Comparison of ENCODE assay signal across 7 mouse cellular contexts in genomic region chr4:156234021-156234501, GRCm38 (mm10). TPM values are rescaled to one million over a fixed set of nuclear protein-coding genes. Genes with fewer than 3 reads are reported as not detected.
A peak's percentile ranks its signal among the peaks of the same experiment; 100 is the strongest.
DNase-seq lines count a peak whose midpoint lies in the region; ATAC-seq lines count a peak whose summit lies in the region.

No protein-coding gene starts in this region.

- peak overlapping the region; percentile 98 for H3K4me2 ChIP-seq in lung, embryonic 15.5 days
- peak overlapping the region; percentile 85 for H3K4me2 ChIP-seq in hindbrain, embryonic 12.5 days (replicated peaks)

- DNase-seq in lung, postnatal 14 days: no peak
- peak; percentile 65 for DNase-seq in embryo, embryonic 10 days (ENCODE audit: low spot score)
- peak; percentile 44 for DNase-seq in yolk sac, embryonic 10.5 days (ENCODE audit: low spot score)
- no peak for DNase-seq in layer of hippocampus, adult 8-10 months (ENCODE audit: low spot score in 2 of 2)

- no peaks in the 10 kb centered on the region for H3K27me3 ChIP-seq in lung, embryonic 15.5 days
- no peaks in the 10 kb centered on the region for H3K27me3 ChIP-seq in hindbrain, embryonic 12.5 days

- WGBS in lung, embryonic 15.5 days: 3% methylated on average over 17 of the region's 17 CpGs
- under 1% methylated on average over 17 of the region's 17 CpGs for WGBS in hindbrain, embryonic 12.5 days
- 10% methylated on average over 11 of the region's 17 CpGs for WGBS in macrophage (ENCODE audit: missing documents)

- peak overlapping the region; percentile 68 for H3K9ac ChIP-seq in lung, embryonic 15.5 days
- peak overlapping the region; percentile 81 for H3K9ac ChIP-seq in hindbrain, embryonic 12.5 days

- peak overlapping the region; percentile 99 for H3K4me3 ChIP-seq in lung, embryonic 15.5 days
- H3K4me3 ChIP-seq in hindbrain, embryonic 12.5 days: peak overlapping the region; percentile 70
- H3K4me3 ChIP-seq in macrophage (ENCODE audit: inconsistent target): peak overlapping the region; percentile 51

- no peaks in the 10 kb centered on the region for H3K9me3 ChIP-seq in lung, embryonic 15.5 days
- no peaks in the 10 kb centered on the region for H3K9me3 ChIP-seq in hindbrain, embryonic 12.5 days (replicated peaks)

- H3K36me3 ChIP-seq in lung, embryonic 15.5 days: peaks cover 47% of the 10 kb centered on the region
- H3K36me3 ChIP-seq in hindbrain, embryonic 12.5 days: peaks cover 50% of the 10 kb centered on the region
- H3K36me3 ChIP-seq in macrophage (ENCODE audit: inconsistent target): peaks cover 44% of the 10 kb centered on the region

- 0 out of 2 replicates have a peak, but pooled peaks have one; percentile 12 for ATAC-seq in lung, embryonic 15.5 days (ENCODE audit: borderline replicate concordance, extremely low read depth, low FRiP score, low TSS enrichment)
- ATAC-seq in hindbrain, embryonic 12.5 days (ENCODE audit: low FRiP score): peak; percentile 46; the same call in 1 of the 2 replicates

- peak overlapping the region; percentile 57 for H3K27ac ChIP-seq in lung, embryonic 15.5 days
- peak overlapping the region; percentile 91 for H3K27ac ChIP-seq in hindbrain, embryonic 12.5 days
- peak overlapping the region; percentile 27; the same call in 1 of the 2 replicates for H3K27ac ChIP-seq in macrophage

- H3K4me1 ChIP-seq in lung, embryonic 15.5 days: peaks cover 20% of the 10 kb centered on the region
- H3K4me1 ChIP-seq in hindbrain, embryonic 12.5 days: peaks cover 21% of the 10 kb centered on the region

- peaks cover 21% of the 10 kb centered on the region; the same call in 1 of the 2 replicates for H3K79me2 ChIP-seq in macrophage (ENCODE audit: inconsistent target)

RNA-seq across cellular contexts. Expression of gene Plekhn1, which starts 0.6 kb away (rescaled TPM):
- polyA plus RNA-seq in lung, embryonic 15.5 days (2015; fragmentation: Nextera tagmentation; extraction: Ambion mirVana): 19.0 and 21.1 TPM in 2 replicates
- 29.0 and 30.5 TPM in 2 replicates for polyA plus RNA-seq in hindbrain, embryonic 12.5 days (2016; fragmentation: Nextera tagmentation; extraction: Ambion mirVana)
- 100 to 1,000 TPM; 163 to 459 (median 259) TPM for total RNA-seq in macrophage (2018; cell fraction: chromatin; rRNA removed)
- 10 to 100 TPM in 25 of 26 experiments, 1 to 10 TPM in 1; 8.7 to 31.5 (median 18.3) TPM for total RNA-seq in macrophage (2018; cell fraction: cytosol; rRNA removed)
- 100 to 1,000 TPM; 114 to 393 (median 158) TPM for total RNA-seq in macrophage (2018; cell fraction: nucleus; rRNA removed)
- polyA plus RNA-seq in macrophage (2018): 16.9 to 22.6 TPM (median 18.8 TPM) in 3 replicates
- 10 to 100 TPM; 38.2 to 52.2 (median 46.4) TPM for total RNA-seq in layer of hippocampus, adult 8-10 months (2022)

RNA-seq across cellular contexts. Expression of gene Noc2l, which starts 1.7 kb away (rescaled TPM):
- 67.3 and 69.2 TPM in 2 replicates for polyA plus RNA-seq in lung, embryonic 15.5 days (2015; fragmentation: Nextera tagmentation; extraction: Ambion mirVana)
- 71.1 and 76.7 TPM in 2 replicates for polyA plus RNA-seq in hindbrain, embryonic 12.5 days (2016; fragmentation: Nextera tagmentation; extraction: Ambion mirVana)
- total RNA-seq in macrophage (2018; cell fraction: chromatin; rRNA removed): 100 to 1,000 TPM in 3 of 26 experiments, 10 to 100 TPM in 23; 32.1 to 140 (median 70.3) TPM
- 10 to 100 TPM; 44.6 to 72.9 (median 57.6) TPM for total RNA-seq in macrophage (2018; cell fraction: cytosol; rRNA removed)
- total RNA-seq in macrophage (2018; cell fraction: nucleus; rRNA removed): 100 to 1,000 TPM in 1 of 26 experiments, 10 to 100 TPM in 25; 36.3 to 111 (median 55.7) TPM
- 52.2 to 93.1 TPM (median 59.9 TPM) in 3 replicates for polyA plus RNA-seq in macrophage (2018)
- total RNA-seq in layer of hippocampus, adult 8-10 months (2022): 10 to 100 TPM; 64.1 to 72.4 (median 68.0) TPM

RNA-seq across cellular contexts. Expression of gene Perm1, which starts 18.4 kb away (rescaled TPM):
- polyA plus RNA-seq in lung, embryonic 15.5 days (2015; fragmentation: Nextera tagmentation; extraction: Ambion mirVana): 0.49 and 0.55 TPM in 2 replicates
- 2.3 and 2.6 TPM in 2 replicates for polyA plus RNA-seq in hindbrain, embryonic 12.5 days (2016; fragmentation: Nextera tagmentation; extraction: Ambion mirVana)
- total RNA-seq in macrophage (2018; cell fraction: chromatin; rRNA removed): 1 to 10 TPM in 4 of 26 experiments, under 1 TPM in 19, not detected in 3; 0.20 to 1.7 (median 0.54) TPM
- total RNA-seq in macrophage (2018; cell fraction: cytosol; rRNA removed): under 1 TPM in 23 of 26 experiments, not detected in 3; 0.03 to 0.19 (median 0.07) TPM
- 1 to 10 TPM in 6 of 26 experiments, under 1 TPM in 18, not detected in 2; 0.21 to 2.0 (median 0.54) TPM for total RNA-seq in macrophage (2018; cell fraction: nucleus; rRNA removed)
- 0.06 to 0.12 TPM in 2 of 3 replicates, not detected in the other for polyA plus RNA-seq in macrophage (2018)
- total RNA-seq in layer of hippocampus, adult 8-10 months (2022): under 1 TPM; 0.32 to 0.45 (median 0.38) TPM

RNA-seq across cellular contexts. Expression of gene Samd11, which starts 21.4 kb away (rescaled TPM):
- polyA plus RNA-seq in lung, embryonic 15.5 days (2015; fragmentation: Nextera tagmentation; extraction: Ambion mirVana): 0.30 and 0.34 TPM in 2 replicates
- 3.0 and 3.9 TPM in 2 replicates for polyA plus RNA-seq in hindbrain, embryonic 12.5 days (2016; fragmentation: Nextera tagmentation; extraction: Ambion mirVana)
- 10 to 100 TPM in 2 of 26 experiments, 1 to 10 TPM in 6, under 1 TPM in 10, not detected in 8; 0.25 to 11.1 (median 0.78) TPM for total RNA-seq in macrophage (2018; cell fraction: chromatin; rRNA removed)
- total RNA-seq in macrophage (2018; cell fraction: cytosol; rRNA removed): under 1 TPM in 16 of 26 experiments, not detected in 10; 0.04 to 0.43 (median 0.08) TPM
- total RNA-seq in macrophage (2018; cell fraction: nucleus; rRNA removed): 1 to 10 TPM in 7 of 26 experiments, under 1 TPM in 8, not detected in 11; 0.28 to 6.8 (median 0.82) TPM
- 0.09 to 0.43 TPM in 2 of 3 replicates, not detected in the other for polyA plus RNA-seq in macrophage (2018)
- 1 to 10 TPM; 5.1 to 7.9 (median 6.0) TPM for total RNA-seq in layer of hippocampus, adult 8-10 months (2022)

RNA-seq across cellular contexts. Expression of gene AW011738, which starts 31.0 kb away (rescaled TPM):
- polyA plus RNA-seq in lung, embryonic 15.5 days (2015; fragmentation: Nextera tagmentation; extraction: Ambion mirVana): 2.7 and 3.5 TPM in 2 replicates
- polyA plus RNA-seq in hindbrain, embryonic 12.5 days (2016; fragmentation: Nextera tagmentation; extraction: Ambion mirVana): 7.0 and 7.6 TPM in 2 replicates
- 10 to 100 TPM in 14 of 26 experiments, 1 to 10 TPM in 12; 1.3 to 27.5 (median 13.3) TPM for total RNA-seq in macrophage (2018; cell fraction: chromatin; rRNA removed)
- 10 to 100 TPM in 2 of 26 experiments, 1 to 10 TPM in 24; 1.3 to 12.4 (median 6.7) TPM for total RNA-seq in macrophage (2018; cell fraction: cytosol; rRNA removed)
- total RNA-seq in macrophage (2018; cell fraction: nucleus; rRNA removed): 10 to 100 TPM in 17 of 26 experiments, 1 to 10 TPM in 9; 1.6 to 46.6 (median 18.6) TPM
- polyA plus RNA-seq in macrophage (2018): 0.53 to 3.8 TPM (median 0.88 TPM) in 3 replicates
- total RNA-seq in layer of hippocampus, adult 8-10 months (2022): 1 to 10 TPM; 5.9 to 7.3 (median 6.3) TPM

Comparison
In these comparisons a context has a peak if more than half of its experiments do, and no peak if none do; other contexts are left out.
1. H3K27ac ChIP-seq: peak in every context shown above with its lines; median percentile 91 in hindbrain, embryonic 12.5 days; 57 in lung, embryonic 15.5 days; 27 in macrophage.
2. DNase-seq: peak in embryo, embryonic 10 days (single experiment) and yolk sac, embryonic 10.5 days (single experiment); none in lung, postnatal 14 days (single experiment) and layer of hippocampus, adult 8-10 months (0 of 2).
3. Peak in every context shown above with its lines, with median percentiles within 50 percentile points of each other: H3K4me3 ChIP-seq.